Mouse (Mus musculus) adrenal gland, postnatal 25 days (tissue): Measurements from ENCODE around the gene Igfbp4. TPM values are rescaled to one million over a fixed set of nuclear protein-coding genes. Genes with fewer than 3 reads are reported as not detected.

ENCODE experiments used
- DNase-seq: peaks from one replicate; pipeline ENCODE4 v3.0.0; 2021; ENCODE audit warnings: mixed read lengths
- total RNA-seq: library from RNA; stranded (reverse); gene quantifications from 2 replicates; pipeline ENCODE4 v1.2.3, GENCODE M21; 2021

Igfbp4 gene
- total RNA-seq, 1 experiment from 2014 or later, result 50.5 TPM

DNA sequence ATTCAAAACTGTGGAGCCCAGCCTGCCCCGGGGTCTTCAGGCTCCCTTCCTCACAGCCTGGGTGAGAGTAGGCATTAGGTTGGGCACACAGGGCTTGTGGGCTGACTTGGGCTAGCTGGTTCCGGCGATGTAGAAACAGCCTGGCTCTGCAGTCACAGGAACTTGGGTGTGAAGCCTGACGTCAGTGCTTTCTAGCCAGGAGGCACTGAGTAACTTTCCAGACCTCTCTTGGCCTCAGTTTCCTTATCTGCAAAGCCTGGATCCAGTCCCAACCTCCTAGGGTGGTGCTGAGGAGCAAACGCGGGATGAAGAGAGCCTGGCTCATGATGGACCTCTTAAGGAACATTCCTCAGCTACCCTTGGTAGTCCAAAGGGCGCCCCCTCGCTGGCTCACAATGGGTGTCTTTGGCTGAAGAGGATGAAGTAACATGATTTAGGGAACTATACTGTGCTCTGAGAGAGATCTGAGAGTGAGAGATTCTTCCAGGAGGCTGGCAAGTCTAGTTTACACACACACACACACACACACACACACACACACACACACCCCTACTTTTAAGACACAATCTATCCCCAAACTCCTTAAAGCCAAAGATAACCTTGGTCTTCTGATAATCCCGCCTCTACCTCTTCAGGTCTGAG lies 40.0 kb downstream of the Igfbp4 start:
- no peak for DNase-seq

DNA sequence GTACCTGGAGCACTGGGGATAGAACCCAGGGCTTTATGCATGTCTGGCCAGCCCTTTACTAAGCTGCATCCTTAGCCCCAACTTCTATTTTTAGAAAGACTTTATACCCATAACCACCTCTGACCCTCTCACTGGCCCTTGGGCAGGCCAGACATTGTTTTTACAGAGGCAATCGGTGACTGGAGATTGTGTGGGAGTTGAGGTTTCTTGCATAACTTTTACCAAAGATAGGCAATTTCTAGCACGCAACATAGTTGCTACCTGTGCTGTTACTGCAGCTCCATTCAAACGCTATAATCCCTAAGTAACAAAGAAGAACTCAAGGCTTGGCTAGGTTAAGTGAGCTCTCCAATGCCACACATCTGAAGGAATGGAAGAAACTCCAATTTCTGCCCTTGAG lies 40.5 kb downstream of the Igfbp4 start:
- no peak for DNase-seq

DNA sequence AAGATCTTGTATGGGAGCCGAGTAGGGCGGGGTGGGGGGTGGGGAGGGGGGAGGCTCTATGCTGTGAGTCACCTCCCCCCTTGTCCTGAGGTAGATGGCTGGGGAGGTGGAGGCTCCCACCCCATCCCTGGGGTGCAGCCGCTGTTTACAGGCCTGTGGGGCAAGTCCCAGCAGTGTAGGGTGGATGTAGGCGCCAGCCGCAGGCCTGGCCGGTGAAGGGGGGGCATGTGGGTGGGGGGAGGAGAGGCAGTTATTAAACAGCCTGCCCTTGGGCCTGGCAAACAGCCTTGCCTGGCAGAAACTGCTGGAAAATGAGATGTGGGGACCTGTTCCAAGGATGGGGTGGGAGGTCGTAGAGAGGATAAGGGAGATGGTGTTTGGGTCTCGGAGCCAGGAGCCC lies 41.1 kb downstream of the Igfbp4 start:
- no peak for DNase-seq

DNA sequence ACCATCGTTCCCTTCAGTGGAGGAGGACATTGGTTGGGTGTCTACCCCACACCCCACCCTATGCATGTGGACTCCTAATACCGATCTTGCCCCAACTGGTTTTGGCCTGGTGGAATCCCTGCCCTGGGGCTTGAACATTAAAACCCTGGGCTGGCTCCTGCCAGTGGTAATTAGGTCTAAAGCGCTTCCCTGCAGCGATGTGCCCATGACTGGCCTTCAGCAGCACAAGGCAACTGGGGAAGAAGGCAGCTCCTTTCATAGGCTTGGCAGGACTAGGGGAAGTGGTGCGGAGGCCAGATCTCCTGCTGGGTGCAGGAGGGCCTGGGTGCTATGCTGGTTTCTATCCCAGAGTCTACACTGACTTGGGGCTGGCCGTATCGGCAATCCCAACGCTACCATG lies 42.5 kb downstream of the Igfbp4 start:
- no peak for DNase-seq

DNA sequence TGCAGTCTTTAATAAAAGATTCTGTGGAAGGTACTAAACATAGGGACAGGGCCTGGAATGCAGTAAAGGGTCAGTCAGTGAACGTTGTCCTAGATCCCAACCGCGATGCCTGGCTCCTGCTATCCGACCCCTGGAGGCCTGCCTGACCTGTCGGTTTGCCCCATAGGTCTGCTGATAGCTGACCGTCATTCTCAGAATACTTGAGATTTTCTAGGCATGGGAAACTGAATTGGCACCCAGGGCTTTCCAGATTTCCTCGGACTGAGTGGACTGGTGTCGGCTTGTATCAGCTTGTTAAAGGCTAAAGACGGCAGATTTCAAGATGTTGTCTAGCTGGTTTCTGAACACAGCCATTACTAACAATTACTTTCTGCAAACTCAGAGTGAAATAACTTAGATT lies 43.3 kb downstream of the Igfbp4 start:
- DNase-seq, result no peak

DNA sequence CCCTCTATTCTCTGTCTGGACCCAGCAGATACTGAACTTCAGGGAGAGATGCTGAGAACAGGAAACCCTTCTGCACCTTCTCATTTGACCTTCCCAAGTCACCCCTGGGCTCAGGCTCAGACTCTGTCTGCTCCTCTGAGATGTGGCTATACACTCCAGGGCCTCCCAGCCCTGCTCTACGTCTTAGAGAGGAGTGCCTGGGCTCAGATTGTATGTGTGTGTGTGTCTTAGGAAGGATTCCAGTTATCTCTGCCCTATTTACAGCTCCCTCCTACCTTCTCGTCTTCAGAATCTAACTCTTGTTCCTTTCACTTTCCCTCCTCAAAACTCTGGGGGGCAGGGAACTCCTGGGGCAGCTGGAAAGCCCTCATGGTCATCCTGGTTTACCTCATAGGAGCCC lies 47.4 kb downstream of the Igfbp4 start:
- no peak for DNase-seq

DNA sequence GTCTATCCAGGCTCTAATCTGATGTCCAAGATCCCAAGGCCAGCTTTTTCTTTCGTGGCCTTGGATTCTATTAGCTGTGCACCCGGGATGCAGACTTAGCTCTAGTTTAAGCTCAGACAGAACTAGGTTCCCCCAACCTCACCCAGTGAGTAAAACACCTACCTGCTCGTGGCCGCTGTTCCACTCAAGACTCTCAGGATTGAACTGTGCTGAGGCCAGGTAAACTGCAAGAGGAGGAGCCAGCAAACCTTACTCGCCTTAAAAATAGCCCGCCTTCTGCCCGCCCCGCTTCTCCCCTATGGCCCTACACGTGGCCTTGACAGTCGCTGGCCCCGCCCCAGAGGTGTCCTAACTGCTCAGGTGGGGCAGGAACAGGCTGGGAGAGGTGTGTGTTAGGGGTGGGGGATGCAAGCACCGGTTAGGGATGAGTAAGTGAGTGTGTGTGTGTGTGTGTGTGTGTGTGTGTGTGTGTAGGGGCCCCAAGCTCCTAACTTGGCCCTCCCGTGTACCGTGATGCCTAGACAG lies 48.1 kb downstream of the Igfbp4 start, which contains the start of gene Tns4:
Gene Tns4, minus strand, starts transcription at position 230 of the 525 bp plus-strand sequence.
- DNase-seq, result no peak

DNA sequence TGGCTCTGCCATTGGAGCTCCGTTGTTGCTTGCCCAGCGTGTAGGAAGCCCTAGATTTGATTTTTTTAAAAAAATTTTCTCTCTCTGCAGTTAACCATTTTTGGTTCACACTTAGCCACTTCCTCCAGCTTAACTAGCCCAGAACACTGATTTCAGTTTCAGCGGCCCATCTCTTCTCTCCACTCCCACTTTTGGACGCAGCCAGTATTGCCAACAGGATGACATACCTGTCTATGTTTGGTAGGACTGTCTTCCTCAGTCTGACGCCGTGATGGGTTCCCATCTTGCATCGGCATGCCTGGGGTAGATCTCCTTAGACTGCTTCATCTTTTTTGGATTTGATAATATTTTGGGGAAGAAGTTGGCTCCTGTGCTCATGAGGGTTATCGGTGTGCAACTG lies 49.3 kb downstream of the Igfbp4 start:
- no peak for DNase-seq

DNA sequence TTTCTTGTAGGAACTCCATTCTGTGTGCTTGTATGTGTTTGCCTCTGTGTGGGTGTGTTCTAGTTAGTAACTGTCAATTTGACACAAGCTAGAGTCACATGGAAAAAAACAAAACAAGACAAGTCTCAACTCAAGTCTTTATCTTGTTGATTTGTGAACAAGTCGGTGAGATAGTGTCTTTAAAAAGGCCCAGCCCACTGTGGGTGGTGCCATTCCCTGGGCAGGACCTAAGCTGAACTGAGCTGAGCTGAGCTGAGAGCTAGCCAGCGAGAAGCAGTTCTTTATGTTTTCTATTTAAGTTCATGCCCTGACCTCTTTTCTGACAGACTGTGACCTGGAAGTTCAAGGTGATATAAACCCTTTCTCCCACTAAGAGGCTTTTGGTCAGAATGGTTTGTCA lies 50.6 kb downstream of the Igfbp4 start:
- no peak for DNase-seq

DNA sequence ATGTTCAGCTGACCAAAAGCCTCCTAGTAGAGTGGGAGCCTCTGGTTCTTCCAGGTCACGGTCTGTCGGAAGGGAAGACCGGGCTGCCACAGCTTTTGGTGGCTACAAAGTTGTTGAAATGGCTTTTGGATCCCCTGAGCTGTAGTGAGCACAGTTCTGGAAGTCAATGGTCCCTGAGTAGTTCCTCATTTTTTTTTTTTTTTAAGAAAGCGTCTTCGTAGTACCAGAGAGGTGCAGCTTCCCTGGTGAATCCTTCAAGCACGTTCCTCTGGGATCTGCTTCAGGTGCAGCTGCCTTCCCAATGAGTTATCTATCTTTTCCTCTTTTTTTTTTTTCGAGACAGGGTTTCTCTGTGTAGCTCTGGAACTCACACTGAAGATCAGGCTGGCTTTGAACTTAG lies 52.7 kb downstream of the Igfbp4 start:
- DNase-seq, result no peak

DNA sequence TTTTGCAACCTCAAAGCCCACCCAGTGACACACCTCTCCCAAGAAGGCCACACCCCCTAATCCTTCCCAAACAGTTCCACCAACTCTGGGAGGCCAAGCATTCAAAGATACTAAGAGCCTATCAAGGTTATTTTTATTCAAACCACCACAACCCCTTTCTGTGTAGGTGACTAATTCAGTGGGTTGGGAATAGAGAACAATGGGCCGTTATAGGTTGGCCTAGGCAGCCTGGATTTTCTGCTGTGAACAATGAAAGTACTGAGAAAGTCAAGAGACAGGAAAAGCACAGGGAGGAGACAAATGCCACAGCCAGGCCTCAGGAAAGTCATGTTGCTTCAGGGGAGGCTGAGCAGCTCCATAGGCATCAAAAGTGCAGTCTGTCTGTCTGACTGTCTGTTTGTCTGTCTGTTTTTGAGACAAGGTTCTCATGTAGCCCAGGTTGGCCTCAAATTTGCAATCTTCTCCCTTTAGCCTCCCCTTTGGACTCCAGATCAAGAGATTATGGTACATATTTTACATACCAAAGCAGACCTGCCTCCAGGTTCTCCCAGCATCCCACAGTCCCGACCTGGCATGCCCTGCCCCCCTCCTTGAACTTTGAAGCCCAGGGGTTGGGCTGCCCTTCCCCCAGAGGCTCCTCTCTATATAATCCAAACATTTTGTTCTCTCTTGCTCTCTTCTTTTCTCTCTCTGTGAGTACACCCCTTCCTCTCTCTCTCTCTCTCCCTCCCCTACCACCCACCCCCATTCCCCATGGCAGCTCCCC lies 54.0 kb downstream of the Igfbp4 start:
- DNase-seq, result no peak

DNA sequence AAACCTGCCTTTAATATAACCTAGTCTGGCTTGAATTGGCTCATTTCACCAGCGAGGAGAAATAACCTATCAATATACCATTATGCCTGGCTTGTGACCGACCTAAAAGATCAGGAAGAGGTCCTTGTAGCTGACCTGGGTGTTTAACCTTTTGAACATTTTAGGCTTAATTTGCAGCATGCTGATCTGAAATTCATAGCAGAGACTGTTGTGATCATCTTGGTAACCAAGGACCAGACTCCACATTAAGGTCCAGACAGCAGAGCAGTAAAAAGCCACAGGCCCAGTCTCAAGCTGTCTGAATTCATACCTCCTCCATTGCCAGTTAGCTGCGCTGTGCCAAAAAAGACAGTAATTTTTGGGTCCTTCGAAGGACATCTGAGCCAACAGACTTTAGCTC lies 54.7 kb downstream of the Igfbp4 start:
- DNase-seq, result no peak

DNA sequence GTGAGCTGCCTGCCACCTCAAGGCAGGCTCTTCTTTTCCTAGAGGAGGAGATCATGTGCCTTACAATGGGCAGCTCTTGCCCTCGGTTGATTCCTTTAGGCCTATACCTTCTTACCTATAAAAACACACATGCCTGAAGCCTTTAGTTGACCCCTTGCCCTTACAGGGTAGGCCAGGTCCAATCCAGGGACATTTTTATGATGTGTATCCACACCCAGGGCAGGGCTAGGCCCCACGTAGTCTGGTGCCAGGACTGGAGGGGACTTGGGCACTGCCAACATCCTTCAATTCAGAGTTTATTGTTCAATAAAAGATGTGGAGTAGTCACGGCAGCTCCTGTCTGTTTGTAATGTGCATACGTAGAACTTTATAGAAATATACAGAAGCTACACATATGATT lies 55.4 kb downstream of the Igfbp4 start:
- DNase-seq, result no peak

DNA sequence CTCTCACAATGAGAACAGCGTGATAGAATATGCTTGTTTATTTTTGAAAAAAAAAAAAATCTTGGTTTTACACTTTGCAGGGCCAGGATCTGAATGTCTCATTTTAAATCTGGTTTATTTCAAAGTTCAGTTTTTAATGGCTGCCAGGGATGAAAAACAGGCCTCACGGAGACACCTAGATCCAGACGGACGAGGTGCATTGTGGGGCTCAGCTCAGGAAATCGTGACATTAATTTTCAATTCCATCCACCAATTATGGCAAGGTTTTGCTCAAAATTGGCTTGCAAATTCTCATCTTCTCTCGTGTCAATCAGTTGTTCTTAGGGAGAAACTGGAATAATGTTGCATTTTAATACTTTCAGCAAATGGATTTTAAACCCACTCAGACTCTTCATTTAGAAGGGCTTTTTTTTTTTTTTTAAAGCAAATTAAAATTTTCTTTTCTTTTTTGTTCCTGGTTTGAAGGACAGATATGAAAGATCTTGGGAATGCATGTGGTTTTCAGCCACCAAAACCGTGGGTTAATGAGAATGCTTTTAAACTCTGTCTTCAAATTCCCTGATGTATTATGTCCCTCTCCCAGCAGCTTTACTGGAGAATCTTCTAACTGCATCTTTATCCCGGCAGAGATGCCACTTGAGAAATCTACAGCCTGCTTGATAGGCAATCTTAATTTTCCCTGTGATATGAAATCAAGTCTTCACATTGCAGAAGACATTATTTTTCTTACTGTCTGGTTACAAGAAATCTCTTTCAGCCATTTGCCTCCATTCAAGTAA lies 56.1 kb downstream of the Igfbp4 start:
- no peak for DNase-seq

DNA sequence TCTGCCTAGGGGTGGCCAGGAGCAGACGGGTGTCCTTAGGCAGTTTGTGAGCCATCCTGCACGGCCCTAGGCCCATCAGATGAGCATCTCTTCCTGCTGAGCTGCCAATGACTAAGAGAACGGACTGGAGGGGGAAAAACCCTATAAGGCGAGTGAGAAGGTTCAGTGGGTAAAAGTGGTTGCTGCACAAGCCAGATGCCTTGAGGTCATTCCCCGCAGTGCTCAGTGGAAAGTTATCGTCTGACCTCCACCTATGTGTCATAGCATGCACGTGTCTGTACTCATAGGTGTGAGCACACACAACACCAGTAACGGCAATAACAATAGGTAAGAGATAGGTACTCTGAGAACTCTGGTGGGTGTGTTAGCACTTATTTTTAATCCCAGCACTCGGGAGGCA lies 57.9 kb downstream of the Igfbp4 start:
- DNase-seq, result no peak

DNA sequence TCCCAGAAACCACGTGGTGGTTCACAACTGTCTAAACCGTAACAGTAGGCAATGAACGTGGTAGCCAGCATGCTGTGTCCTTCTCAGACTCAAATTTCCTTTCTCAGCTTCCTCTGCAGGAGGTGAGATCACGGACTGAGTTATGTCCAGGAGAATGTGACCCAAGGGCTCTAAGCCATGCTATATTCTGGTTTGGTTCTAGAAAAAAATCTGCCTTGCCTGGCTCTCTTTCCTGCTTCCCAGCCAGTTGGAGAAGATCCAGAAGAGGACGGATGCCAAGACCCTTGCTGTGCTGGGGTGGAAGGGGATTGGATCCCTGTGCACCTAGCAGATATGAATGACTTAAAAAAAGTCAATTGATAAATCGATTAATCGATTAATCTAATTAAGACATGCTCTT lies 58.5 kb downstream of the Igfbp4 start:
- no peak for DNase-seq

DNA sequence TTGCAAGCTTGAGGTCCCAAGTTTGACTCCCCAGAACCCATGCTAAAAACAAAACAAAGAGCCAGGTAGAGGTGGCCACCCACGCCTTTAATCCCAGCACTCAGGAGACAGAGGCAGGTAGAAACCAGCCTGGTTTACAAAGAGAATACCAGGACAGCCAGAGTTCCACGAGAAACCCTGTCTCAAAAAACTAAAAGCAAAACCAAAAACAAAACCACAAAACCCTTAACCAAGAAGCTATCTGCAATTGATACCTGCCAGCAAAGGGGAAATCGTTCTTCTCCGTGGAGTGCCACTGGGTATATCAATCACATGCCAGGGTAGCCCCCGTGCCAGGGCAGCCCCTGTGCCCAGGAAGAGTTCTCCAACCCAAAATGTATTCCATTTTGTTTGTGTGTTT lies 59.2 kb downstream of the Igfbp4 start:
- no peak for DNase-seq

DNA sequence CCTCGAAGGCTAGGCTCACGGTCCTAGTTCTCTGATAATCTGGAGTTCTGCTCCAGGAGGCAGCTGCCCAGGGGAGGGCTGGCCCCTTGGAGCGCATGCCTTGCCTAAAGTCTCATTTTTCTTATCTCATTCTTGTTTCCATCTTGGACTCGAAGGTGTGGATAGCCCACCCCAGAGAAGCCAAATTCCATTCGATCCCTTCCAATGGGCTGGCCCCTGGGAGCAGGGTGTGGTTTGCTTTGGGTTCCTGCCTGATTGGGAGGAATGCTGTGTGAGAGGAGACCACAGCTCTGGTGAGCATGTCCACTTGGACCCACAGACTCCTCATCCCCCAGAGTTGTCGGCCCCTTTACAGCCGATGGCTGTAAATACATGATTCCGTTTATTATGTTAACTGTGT lies 60.6 kb downstream of the Igfbp4 start:
- no peak for DNase-seq

DNA sequence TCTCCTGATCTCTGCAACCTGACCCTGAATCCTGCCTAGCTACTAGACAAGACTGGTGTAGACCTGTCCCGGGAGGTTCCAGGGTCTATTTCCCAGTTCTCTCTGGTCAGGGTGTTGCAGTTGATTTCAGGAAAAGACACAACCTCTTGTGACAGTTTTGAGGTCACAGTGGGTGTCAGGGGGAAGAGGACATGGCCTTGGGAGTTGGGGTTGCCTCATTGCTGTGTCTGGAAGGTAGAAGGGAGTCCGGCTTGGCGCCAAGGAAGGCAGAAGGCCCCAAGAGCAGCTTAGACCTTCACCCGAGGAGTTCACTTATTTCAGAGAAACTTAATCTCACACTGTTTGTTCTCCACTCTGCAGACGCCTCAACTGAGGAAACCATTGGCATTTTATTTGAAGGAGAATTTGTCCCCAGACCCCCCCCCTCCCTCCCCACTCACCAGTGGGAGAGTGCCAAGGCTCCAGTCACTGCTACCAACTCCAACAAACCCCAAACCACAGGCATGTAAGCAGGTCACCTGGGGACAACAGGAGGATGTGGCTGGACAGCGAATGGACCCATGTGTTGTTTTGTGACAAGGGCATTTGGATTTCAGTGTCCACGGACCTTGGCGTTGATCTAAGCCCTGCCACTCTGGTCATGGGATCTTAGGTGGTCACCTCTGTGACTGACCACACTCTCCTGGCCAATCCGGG lies 61.7 kb downstream of the Igfbp4 start:
- DNase-seq, result no peak
